Mouse (Mus musculus): Measurements from ENCODE around the gene Riok1.

GRCm38 (mm10) chr13:37999713-38000112 lies 37.1 kb upstream of the Riok1 start:
- TF ChIP-seq CTCF (IDR thresholded peaks at IDR 0.05; ENCODE audit: control insufficient read depth, insufficient read depth, insufficient read length): no peak
- TF ChIP-seq FOSL1 (IDR thresholded peaks at IDR 0.05; ENCODE audit: insufficient read depth, low read length, poor library complexity, severe bottlenecking): no peak
